Mouse (Mus musculus): ENCODE data around the gene Tspan18. TPM values are rescaled to one million over a fixed set of nuclear protein-coding genes. Genes with fewer than 3 reads are reported as not detected.

Gene Tspan18
- polyA plus RNA-seq, 1 experiment from 2014 or later, result 17.0 TPM

- no peak for ATAC-seq
- Histone ChIP-seq H3K9me3 (ENCODE audit: control insufficient read depth, low read length) (no peaks in the 10 kb centered on the region), H3K9ac (replicated peaks; ENCODE audit: low read depth, low read length) (no peak overlapping the region), H3K27ac (ENCODE audit: low read length) (no peak overlapping the region), H3K27me3 (replicated peaks; ENCODE audit: control insufficient read depth, insufficient read depth, low read length) (no peaks in the 10 kb centered on the region), H3K36me3 (ENCODE audit: control insufficient read depth, insufficient read depth) (no peaks in the 10 kb centered on the region), H3K4me1 (replicated peaks; ENCODE audit: control insufficient read depth, insufficient read depth, low read length) (peaks cover 33% of the 10 kb centered on the region), H3K4me2 (ENCODE audit: low read length) (no peak overlapping the region), H3K4me3 (replicated peaks; ENCODE audit: low read length) (no peak overlapping the region)
- 62% methylated on average over 6 of the region's 6 CpGs for WGBS
These were observed 162.4 kb downstream of the Tspan18 start for GRCm38 (mm10) chr2:93171929-93172328.

GRCm38 (mm10) chr2:93170845-93171200 lies 163.5 kb downstream of the Tspan18 start:
- ATAC-seq, result peak; percentile 22; the same call in 1 of the 2 replicates
- H3K27ac ChIP-seq (ENCODE audit: low read length), result no peak overlapping the region
- WGBS, result 58% methylated on average over 5 of the region's 5 CpGs

GRCm38 (mm10) chr2:93170156-93170844 lies 164.0 kb downstream of the Tspan18 start:
- no peak overlapping the region for H3K4me3 ChIP-seq (replicated peaks; ENCODE audit: low read length)
- no peaks in the 10 kb centered on the region for H3K36me3 ChIP-seq (ENCODE audit: control insufficient read depth, insufficient read depth)
- WGBS, result 70% methylated on average over 19 of the region's 19 CpGs
- no peak overlapping the region for H3K4me2 ChIP-seq (ENCODE audit: low read length)
- no peaks in the 10 kb centered on the region for H3K27me3 ChIP-seq (replicated peaks; ENCODE audit: control insufficient read depth, insufficient read depth, low read length)
- no peaks in the 10 kb centered on the region for H3K9me3 ChIP-seq (ENCODE audit: control insufficient read depth, low read length)
- no peak overlapping the region for H3K27ac ChIP-seq (ENCODE audit: low read length)
- H3K4me1 ChIP-seq (replicated peaks; ENCODE audit: control insufficient read depth, insufficient read depth, low read length), result peaks cover 18% of the 10 kb centered on the region
- no peak overlapping the region for H3K9ac ChIP-seq (replicated peaks; ENCODE audit: low read depth, low read length)
- peak; percentile 14; the same call in 1 of the 2 replicates for ATAC-seq

More at GRCm38 (mm10) chr2:93170845-93171200, 163.5 kb downstream of the Tspan18 start:
- H3K9me3 ChIP-seq (ENCODE audit: control insufficient read depth, low read length), result no peaks in the 10 kb centered on the region
- peaks cover 22% of the 10 kb centered on the region for H3K4me1 ChIP-seq (replicated peaks; ENCODE audit: control insufficient read depth, insufficient read depth, low read length)
- no peaks in the 10 kb centered on the region for H3K36me3 ChIP-seq (ENCODE audit: control insufficient read depth, insufficient read depth)
- H3K27me3 ChIP-seq (replicated peaks; ENCODE audit: control insufficient read depth, insufficient read depth, low read length), result no peaks in the 10 kb centered on the region
- H3K4me3 ChIP-seq (replicated peaks; ENCODE audit: low read length), result no peak overlapping the region
- no peak overlapping the region for H3K9ac ChIP-seq (replicated peaks; ENCODE audit: low read depth, low read length)
- no peak overlapping the region for H3K4me2 ChIP-seq (ENCODE audit: low read length)

DNA sequence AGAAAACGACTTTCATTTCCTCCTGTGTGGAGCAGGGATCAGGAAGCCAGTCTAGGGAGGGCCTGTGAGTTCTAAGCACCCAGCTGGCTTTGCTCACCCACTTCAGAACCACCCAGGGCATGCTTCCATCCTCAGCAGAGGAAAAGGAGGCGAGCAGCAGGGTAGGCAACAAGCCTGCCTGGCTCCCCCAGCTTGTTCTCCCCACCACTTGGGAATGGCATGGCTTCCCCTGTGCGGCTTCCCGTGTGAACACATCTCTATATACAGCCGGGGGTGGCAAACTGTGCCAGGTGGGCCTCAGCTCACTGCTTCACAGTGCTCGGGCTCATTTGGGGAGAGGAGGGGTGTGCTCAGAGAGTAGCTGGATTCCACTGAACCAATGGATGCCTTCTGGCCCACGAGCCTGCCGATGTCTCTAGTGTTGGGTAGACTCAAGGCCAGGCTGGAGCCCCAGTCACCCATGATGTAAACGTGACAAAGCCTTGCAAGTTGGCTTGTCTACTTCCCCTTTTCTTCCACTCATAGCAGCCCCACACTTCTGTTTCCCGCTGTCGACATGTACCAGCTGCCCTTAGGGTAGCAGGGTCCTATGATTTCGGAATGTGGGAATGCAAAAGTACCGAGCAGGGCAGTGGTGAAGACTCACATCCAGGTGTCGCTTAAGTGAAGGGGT lies 167.4 kb downstream of the Tspan18 start:
- 77% methylated on average over 14 of the region's 14 CpGs for WGBS
- H3K36me3 ChIP-seq (ENCODE audit: control insufficient read depth, insufficient read depth), result no peaks in the 10 kb centered on the region
- no peak overlapping the region for H3K9ac ChIP-seq (replicated peaks; ENCODE audit: low read depth, low read length)

DNA sequence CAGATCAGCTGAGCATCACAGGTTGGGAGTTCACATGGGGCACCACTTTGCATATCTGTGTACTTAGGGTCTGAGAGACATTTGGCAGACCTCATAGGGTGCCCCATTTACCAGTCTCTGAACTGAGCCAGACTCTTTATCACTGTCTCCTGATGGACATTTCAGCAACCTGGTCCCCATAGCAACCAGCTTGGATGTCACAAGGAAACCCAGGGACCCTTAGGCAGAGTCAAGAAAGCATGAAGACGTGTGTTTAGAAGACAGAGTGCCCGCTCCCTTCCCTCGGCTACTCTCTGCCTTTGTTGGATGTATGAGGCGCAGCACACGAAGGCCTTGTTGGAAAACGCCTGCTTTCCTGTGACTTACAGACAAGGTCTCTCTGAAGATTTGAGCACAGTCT lies 168.0 kb downstream of the Tspan18 start:
- Histone ChIP-seq H3K4me3 (replicated peaks; ENCODE audit: low read length) (no peak overlapping the region), H3K9me3 (ENCODE audit: control insufficient read depth, low read length) (no peaks in the 10 kb centered on the region), H3K27ac (ENCODE audit: low read length) (no peak overlapping the region), H3K27me3 (replicated peaks; ENCODE audit: control insufficient read depth, insufficient read depth, low read length) (no peaks in the 10 kb centered on the region), H3K4me2 (ENCODE audit: low read length) (no peak overlapping the region), H3K9ac (replicated peaks; ENCODE audit: low read depth, low read length) (no peak overlapping the region), H3K36me3 (ENCODE audit: control insufficient read depth, insufficient read depth) (no peaks in the 10 kb centered on the region), H3K4me1 (replicated peaks; ENCODE audit: control insufficient read depth, insufficient read depth, low read length) (peaks cover 14% of the 10 kb centered on the region)
- ATAC-seq, result no peak
- 78% methylated on average over 6 of the region's 6 CpGs for WGBS

More for the DNA sequence above, 167.4 kb downstream of the Tspan18 start:
- peaks cover 14% of the 10 kb centered on the region for H3K4me1 ChIP-seq (replicated peaks; ENCODE audit: control insufficient read depth, insufficient read depth, low read length)
- H3K27ac ChIP-seq (ENCODE audit: low read length), result no peak overlapping the region
- peak; percentile 56 for ATAC-seq
- no peak overlapping the region for H3K4me3 ChIP-seq (replicated peaks; ENCODE audit: low read length)
- H3K9me3 ChIP-seq (ENCODE audit: control insufficient read depth, low read length), result no peaks in the 10 kb centered on the region
- H3K27me3 ChIP-seq (replicated peaks; ENCODE audit: control insufficient read depth, insufficient read depth, low read length), result no peaks in the 10 kb centered on the region
- H3K4me2 ChIP-seq (ENCODE audit: low read length), result no peak overlapping the region

GRCm38 (mm10) chr2:93163750-93164335 lies 170.5 kb downstream of the Tspan18 start:
- no peak overlapping the region for H3K4me2 ChIP-seq (ENCODE audit: low read length)
- no peak overlapping the region for H3K9ac ChIP-seq (replicated peaks; ENCODE audit: low read depth, low read length)
- no peaks in the 10 kb centered on the region for H3K9me3 ChIP-seq (ENCODE audit: control insufficient read depth, low read length)
- H3K4me3 ChIP-seq (replicated peaks; ENCODE audit: low read length), result no peak overlapping the region
- H3K36me3 ChIP-seq (ENCODE audit: control insufficient read depth, insufficient read depth), result no peaks in the 10 kb centered on the region
- no peak overlapping the region for H3K27ac ChIP-seq (ENCODE audit: low read length)
- no peak for ATAC-seq
- H3K27me3 ChIP-seq (replicated peaks; ENCODE audit: control insufficient read depth, insufficient read depth, low read length), result no peaks in the 10 kb centered on the region
- H3K4me1 ChIP-seq (replicated peaks; ENCODE audit: control insufficient read depth, insufficient read depth, low read length), result peaks cover 3% of the 10 kb centered on the region; the same call in 1 of the 2 replicates
- 86% methylated on average over 6 of the region's 6 CpGs for WGBS

DNA sequence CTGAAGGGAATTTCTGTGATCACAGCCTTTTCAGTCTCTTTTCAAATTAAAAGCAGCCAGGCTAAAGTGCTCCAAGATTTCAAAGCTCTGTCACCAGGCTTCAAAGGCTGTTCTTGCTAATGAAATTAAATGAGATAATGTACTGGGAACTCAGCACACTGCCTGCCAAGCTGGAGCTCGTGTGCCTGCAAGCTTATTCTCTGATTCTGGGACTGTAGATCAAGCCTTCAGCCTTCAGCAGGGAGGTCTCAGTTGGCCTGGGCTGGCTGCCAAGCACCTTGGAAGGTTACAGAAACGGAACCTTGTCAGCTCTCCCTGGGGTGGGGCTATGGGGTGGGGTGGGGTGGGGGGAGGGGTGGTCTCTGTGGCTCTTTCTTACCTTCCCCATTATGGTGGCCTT lies 171.0 kb downstream of the Tspan18 start:
- Histone ChIP-seq H3K4me1 (replicated peaks; ENCODE audit: control insufficient read depth, insufficient read depth, low read length) (peaks cover 3% of the 10 kb centered on the region; the same call in 1 of the 2 replicates), H3K27ac (ENCODE audit: low read length) (no peak overlapping the region), H3K9me3 (ENCODE audit: control insufficient read depth, low read length) (no peaks in the 10 kb centered on the region), H3K4me3 (replicated peaks; ENCODE audit: low read length) (no peak overlapping the region), H3K4me2 (ENCODE audit: low read length) (no peak overlapping the region), H3K36me3 (ENCODE audit: control insufficient read depth, insufficient read depth) (no peaks in the 10 kb centered on the region), H3K9ac (replicated peaks; ENCODE audit: low read depth, low read length) (no peak overlapping the region), H3K27me3 (replicated peaks; ENCODE audit: control insufficient read depth, insufficient read depth, low read length) (no peaks in the 10 kb centered on the region)
- peak; percentile 15; the same call in 1 of the 2 replicates for ATAC-seq
- WGBS, result 14% methylated on average over 2 of the region's 2 CpGs

DNA sequence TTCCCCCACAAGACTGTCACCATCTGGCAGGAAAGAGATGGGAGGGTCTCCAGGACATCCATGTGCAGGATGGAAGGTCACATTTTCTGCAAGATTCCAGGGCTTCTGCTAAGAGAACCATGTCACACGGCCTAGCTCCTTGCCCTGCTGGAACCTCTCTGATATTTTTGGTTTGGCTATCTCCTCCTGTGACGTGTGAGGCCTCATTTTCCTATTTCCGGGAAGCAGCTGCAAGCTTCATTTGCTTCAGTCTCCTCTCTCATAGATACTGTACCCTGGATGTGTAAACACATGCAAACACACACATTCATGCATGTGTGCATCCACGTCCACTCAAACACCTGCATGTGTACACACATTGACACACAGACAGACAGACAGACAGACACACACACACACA lies 171.5 kb downstream of the Tspan18 start:
- Histone ChIP-seq H3K4me1 (replicated peaks; ENCODE audit: control insufficient read depth, insufficient read depth, low read length) (peaks cover 3% of the 10 kb centered on the region; the same call in 1 of the 2 replicates), H3K4me2 (ENCODE audit: low read length) (no peak overlapping the region), H3K4me3 (replicated peaks; ENCODE audit: low read length) (no peak overlapping the region), H3K27ac (ENCODE audit: low read length) (no peak overlapping the region), H3K36me3 (ENCODE audit: control insufficient read depth, insufficient read depth) (no peaks in the 10 kb centered on the region), H3K9me3 (ENCODE audit: control insufficient read depth, low read length) (no peaks in the 10 kb centered on the region), H3K9ac (replicated peaks; ENCODE audit: low read depth, low read length) (no peak overlapping the region), H3K27me3 (replicated peaks; ENCODE audit: control insufficient read depth, insufficient read depth, low read length) (no peaks in the 10 kb centered on the region)
- 70% methylated on average over 4 of the region's 4 CpGs for WGBS
- no peak for ATAC-seq

DNA sequence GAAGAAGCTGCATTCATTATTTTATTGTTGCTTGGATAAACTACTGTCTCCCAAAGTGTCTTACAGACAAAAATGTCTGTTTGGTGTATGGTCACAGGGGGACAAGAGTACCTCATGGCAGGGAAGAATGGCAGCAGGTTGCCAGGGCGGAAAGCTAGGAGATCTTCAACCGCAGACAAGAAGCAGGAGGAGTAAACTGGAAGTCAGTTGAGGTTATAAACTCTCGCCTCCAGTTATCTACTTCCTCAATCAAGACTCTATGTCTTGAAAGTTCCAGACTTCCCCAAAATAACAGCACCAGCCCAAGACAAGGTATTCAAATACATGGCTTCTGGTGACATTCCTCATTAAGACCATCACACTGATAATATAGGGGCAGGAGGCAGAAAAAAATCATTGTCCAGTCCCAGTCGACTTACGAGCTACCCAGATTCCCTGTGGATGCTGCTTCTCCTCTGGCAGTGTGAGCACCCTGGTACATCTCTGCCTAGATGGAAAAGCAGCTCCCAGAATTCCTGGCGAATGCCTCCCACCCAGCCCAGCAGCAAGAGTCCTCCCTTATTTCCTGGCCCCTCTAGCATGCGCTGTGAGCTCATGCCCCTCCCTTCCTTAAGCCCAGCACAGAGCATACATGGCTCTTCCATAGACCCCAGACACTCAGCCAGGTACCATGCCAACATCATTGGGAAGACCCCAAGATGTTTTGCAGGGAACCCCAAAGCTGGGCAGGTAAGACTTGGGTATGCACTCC lies 172.2 kb downstream of the Tspan18 start:
- Histone ChIP-seq H3K27ac (ENCODE audit: low read length) (no peak overlapping the region), H3K36me3 (ENCODE audit: control insufficient read depth, insufficient read depth) (no peaks in the 10 kb centered on the region), H3K4me1 (replicated peaks; ENCODE audit: control insufficient read depth, insufficient read depth, low read length) (peaks cover 3% of the 10 kb centered on the region; the same call in 1 of the 2 replicates), H3K4me2 (ENCODE audit: low read length) (no peak overlapping the region), H3K9ac (replicated peaks; ENCODE audit: low read depth, low read length) (no peak overlapping the region), H3K27me3 (replicated peaks; ENCODE audit: control insufficient read depth, insufficient read depth, low read length) (no peaks in the 10 kb centered on the region), H3K4me3 (replicated peaks; ENCODE audit: low read length) (no peak overlapping the region), H3K9me3 (ENCODE audit: control insufficient read depth, low read length) (no peaks in the 10 kb centered on the region)
- ATAC-seq, result no peak
- WGBS, result 89% methylated on average over 7 of the region's 7 CpGs
